Mouse (Mus musculus) spleen, postnatal 10 days (tissue): ENCODE measurements around the gene Cdh6.

Experiments
- DNase-seq, 2 experiments: peaks; one replicate each; pipeline ENCODE4 v3.0.0; 2021 to 2022; ENCODE audit warnings: low spot score in 2 of 2

Cdh6 gene

DNA sequence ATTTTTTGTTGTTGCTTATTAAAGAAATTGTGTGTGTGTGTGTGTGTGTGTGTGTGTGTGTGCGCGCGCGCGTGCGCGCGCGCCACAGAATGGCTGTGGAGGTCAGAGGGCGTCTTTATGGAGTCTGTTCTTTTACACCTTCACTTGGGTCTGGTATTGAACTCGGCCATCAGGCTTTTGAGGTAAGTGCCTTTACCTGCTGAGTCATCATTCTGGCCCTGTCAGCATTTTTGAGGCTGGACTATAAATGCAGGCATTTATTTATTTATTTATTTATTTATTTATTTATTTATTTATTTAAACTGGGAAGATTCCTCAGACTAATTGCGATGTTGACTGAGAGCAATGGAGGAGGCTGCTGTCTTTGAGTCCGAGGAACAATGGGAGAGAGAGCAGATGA, 109.8 kb downstream of the Cdh6 start:
- no peak for DNase-seq

DNA sequence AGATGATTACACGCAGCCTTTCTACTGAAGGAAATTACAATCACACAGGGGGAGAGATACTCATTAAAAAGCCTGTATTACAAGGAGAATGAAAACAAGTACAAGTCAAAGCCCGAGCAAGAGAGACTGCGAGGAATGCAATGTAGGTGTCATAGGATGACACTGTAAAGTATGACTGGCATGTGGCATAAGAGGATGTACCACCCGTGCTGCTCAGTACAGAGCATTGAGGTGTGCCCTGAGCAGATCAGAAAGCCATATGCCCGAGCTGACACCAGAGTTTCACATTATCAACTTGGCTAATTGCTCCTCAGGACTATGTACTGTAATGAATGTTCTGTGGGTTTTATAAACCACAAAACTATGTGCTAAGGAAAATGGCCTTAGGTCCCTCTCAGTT, 115.7 kb downstream of the Cdh6 start:
- no peak for DNase-seq

DNA sequence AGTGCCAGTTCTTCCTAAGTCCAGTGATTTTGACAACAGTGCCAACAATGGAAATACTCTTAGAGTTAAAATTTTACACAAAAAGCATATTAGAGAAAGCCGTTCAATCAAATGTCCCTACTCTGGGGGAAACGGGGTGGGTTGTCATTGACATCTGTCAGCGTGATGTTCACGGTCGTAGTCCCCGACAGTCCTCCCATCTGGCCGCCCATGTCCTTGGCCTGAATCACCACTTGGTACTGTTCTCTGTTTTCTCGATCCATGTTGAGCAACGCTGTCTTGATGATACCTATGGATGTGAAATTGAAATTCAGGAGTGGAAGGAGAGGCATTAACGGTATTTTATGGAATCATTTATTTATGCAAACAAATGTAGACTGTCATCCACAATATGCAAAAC, 116.2 kb downstream of the Cdh6 start:
- DNase-seq = no peak

DNA sequence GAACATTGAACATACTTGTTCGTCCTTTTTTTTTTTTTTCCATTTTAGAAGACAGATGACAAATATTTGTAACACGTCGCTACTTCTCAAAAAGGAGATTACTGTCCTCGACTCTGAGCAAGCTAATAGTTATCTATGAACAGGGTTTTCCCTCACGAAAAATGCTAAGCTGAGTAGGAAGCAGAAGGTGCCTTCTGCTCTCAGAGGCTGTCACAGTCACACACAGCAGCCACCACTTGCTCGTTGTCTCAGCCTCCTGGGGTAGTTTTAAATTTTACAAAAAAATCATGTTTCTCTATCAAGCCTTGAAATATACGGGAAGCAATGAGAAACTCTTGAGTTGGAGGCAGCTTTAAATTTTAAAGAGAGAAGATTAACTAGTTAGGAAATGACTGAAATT, 125.6 kb downstream of the Cdh6 start:
- no peak for DNase-seq

GRCm38 (mm10) chr15:13034436-13034835, 139.0 kb downstream of the Cdh6 start:
- no peak for DNase-seq

- no peak for DNase-seq
Observed at GRCm38 (mm10) chr15:13030641-13031040, 142.8 kb downstream of the Cdh6 start.

- DNase-seq = no peak
Observed at GRCm38 (mm10) chr15:13027513-13027912, 146.0 kb downstream of the Cdh6 start.

DNA sequence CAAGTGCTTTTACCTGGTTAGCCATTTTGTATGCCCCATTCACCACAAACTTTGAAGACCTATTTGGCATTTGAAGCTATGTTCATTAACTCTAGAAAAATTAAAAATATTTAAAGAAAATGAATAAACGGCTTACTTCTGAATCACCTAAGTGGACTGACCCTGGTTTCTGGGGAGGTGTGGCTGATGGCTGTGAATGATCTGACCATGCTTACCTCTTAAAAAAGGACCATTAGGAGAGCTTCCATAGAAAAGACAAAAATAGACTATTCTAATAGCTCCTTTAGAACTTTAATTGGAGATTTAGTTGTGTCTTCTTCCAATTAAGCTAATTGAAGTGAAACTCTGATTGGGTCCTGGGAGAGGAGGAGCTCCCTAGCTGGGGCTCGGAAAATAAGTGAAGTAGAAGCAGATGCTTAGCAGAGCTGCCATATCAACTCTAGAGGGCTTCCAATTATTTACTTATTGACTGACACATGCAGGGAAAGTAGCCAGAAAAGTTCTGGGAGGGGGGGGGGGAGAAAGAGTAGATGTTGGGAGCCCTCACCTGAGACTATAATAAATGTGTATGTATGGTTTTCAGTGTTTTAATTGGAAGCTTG, 156.6 kb downstream of the Cdh6 start:
- no peak for DNase-seq

DNA sequence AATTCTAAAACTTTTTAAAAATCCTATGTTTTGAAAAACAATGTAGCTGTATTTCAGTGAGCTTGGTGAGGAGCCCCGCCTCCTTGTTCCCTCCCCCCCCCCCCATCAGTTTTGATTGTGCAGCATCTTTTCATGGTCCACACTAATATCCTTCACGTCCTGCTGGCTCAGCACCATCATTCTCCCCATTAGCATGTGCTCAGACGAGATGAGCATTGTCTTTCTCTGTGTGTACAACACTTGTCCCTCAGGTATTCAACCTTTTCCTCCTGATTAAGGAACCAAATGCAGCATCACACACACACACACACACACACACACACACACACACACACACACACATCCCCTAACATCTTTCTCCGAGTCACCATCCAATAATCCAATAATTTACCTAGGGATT, 164.7 kb downstream of the Cdh6 start:
- no peak for DNase-seq

- DNase-seq = no peak
Observed at GRCm38 (mm10) chr15:13005934-13006333, 167.5 kb downstream of the Cdh6 start.

- no peak for DNase-seq
Observed at GRCm38 (mm10) chr15:13001549-13001948, 171.9 kb downstream of the Cdh6 start.

- DNase-seq = no peak
Observed at GRCm38 (mm10) chr15:12994563-12995359, 178.7 kb downstream of the Cdh6 start.
